Mouse (Mus musculus) frontal cortex, postnatal 25 days (tissue): ENCODE measurements at regions not wholly inside any gene's neighbourhood (a gene's known extent, or its start where the extent isn't known, plus 50 kb on each side); places are given as distances from the start of the nearest gene placed in this dataset.

ENCODE experiments used
- DNase-seq, 2 experiments: peaks; one replicate each; pipeline ENCODE4 v3.0.0; 2022; ENCODE audit warnings: low spot score in 2 of 2

DNA sequence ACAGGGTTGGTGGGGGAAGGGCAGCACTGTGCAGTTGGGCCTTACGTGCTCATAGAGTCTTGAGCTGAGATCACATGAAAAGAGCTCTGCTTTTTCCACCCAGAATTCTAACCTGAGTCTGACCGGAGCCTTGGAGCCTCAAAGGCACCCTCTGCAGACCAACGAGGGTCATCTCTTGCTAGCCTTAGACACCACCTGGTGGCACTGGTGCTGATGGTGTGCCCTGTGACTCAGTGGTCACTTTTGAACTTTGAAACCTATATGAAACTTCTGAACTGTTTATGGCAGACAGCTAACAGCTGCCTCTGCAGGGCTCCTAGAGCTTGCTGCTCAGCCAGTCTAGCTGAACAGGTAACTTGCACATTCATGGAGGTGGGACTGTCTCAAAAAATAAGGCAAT, 118.5 kb downstream of the Zfp706 start:
- no peak for DNase-seq

DNA sequence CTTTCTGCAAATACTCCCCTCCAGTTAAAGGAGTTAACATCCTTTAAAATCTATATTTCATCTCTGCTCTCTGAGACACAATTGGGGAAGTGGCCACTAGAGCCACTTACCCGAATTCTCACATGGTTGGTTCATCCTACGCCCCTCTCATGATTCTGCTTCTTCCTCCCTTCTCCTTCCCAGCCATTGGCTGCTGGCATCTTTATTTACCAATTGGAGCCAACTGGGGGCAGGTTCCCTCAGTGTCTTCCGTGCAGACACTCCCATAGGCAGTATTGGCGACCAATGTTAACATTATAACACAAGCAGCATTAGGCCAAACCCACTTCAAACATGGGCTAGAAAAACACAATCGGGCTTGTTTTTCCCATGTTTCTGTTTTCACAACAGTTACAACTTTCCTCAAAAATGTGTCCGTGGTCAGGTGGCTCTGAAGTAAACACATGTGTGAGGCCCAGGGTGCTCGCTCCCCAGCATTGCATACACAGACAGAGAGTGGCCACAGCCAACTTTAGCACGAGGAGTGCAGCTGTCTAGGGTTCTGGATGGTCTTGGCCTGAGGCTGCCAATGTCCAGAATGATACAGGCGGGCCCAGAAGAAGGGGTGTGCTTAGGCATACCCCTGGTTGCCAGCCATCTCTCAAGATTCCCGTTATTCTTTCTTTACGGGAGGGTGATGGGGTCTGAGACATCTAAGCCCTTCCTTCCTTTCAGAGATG, 119.1 kb downstream of the Zfp706 start:
- DNase-seq = no peak

DNA sequence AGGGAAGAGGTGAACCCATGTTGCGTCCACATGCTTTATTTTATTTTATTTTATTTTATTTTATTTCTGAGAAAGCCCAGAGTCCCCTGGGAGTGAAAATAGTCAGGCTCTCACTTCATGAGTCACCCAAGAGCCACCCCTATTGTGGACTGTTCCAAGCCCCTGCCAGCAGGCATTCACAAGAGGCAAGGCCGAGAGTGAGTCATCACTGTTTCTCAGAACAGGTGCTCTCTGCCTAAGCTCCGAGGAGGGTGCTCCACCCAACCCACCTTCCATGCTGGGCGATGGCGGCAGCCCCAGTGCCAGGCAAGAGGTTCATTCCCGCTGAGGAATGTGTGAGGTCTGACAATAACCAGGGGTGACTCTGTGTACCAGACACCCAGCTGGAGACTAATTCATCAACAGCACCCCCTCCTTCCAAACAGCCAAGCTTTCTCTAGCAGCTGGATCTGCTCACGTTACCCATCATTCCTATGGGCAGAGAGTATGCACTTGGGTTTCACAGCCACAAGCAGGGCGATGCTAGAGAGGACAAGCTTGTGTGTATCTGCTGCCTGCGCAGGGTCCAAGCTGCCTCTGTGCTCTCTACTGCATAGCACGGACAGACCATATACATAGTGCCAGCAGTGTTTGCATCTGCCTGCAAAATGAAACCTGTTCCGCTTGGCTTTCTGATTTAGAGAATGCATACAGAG, 122.8 kb downstream of the Zfp706 start:
- peak in 1 of 2 experiments; percentile 13 for DNase-seq

DNA sequence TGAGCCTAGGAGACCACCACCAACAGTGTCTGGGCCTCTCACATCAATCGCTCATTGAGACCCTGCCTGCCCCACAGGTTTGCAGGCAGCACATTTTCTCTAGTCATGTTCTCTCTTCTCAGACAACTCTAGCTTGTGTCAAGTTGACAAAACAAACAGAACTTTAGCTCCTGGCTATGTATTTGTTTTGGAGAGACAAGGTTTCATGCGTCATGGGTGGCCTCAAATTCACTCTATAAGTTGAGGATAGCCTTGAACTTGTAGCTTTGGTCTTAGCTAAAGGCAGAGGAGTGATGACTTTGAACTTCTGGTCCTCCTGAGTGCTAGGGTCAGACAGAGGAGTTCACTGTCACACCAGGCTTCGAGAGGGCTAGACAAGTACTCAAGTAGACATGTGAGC, 123.5 kb downstream of the Zfp706 start:
- DNase-seq = no peak

DNA sequence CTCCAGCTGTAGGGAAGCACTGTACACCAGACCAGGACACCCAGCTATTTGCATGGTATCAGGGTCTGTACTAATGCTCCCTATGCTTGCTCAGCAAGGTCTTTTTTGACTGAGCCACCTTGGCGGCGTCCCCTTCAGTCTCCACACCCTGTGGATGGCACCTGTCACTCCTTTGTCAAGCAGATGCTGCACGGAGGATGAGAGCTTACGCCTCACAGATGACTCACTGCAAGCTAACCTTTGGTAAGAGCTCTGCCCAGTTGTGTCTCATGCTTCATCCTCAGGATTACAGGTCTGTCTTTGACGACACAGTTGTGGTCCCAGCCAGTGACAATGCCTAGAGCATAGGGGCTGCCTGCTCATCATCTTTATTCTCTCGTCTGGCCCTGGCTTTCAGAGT, 124.4 kb downstream of the Zfp706 start:
- DNase-seq = no peak

DNA sequence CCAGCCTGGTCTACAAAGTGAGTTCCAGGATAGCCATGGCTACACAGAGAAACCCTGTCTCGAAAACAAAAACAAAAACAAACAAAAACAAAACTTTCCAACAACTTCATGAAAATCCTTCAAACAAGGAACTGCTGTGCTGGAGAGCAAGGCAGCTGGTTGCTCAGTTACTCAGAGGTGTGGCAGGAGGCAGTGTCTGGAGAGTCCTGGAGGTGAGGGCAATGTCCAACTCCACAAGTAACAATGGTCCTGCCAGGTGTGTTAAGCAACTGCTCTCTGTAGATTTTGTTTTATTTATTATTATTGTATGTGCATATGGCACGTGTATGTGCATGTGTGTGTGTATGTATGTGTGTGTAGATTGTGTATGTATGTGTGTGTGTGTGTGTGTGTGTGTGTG, 126.0 kb downstream of the Zfp706 start:
- DNase-seq = no peak

DNA sequence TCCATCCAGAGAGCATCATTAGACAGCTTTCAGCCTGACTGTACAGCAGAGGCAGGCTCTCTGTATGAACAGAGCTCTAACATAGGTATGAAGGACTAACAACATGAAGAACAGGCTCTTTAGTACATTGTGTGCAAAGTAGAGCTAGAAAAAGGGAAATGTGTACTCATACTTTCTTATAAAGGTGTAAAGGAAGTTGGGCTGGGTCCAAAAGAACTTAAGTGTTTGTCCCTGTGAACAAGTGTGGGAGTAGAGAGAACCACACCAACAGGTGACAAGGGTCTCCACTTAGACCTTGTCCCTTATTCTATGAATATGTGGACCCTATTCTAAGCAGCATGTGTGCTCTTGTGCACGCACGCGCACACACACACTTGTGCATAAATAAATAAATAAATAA, 127.0 kb downstream of the Zfp706 start:
- DNase-seq = no peak

DNA sequence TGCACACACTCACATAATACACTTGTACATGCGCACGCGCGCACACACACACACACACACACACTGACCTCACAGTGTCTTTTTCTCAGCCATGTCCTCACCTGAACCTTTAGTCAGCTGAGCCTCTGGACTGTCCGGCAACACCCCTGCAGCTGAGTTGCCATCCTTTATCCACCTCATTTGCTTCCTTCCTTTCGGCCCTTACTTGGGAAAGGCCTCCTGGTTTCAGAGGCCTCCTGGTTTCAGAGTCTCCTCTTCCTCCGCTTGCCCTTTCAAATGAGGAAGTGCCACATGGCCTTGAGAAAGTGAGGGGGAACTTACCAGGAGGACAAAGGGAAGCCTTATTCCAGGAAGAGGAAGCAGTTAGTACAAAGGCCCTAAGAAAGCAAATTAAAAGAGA, 128.0 kb downstream of the Zfp706 start:
- DNase-seq = no peak

DNA sequence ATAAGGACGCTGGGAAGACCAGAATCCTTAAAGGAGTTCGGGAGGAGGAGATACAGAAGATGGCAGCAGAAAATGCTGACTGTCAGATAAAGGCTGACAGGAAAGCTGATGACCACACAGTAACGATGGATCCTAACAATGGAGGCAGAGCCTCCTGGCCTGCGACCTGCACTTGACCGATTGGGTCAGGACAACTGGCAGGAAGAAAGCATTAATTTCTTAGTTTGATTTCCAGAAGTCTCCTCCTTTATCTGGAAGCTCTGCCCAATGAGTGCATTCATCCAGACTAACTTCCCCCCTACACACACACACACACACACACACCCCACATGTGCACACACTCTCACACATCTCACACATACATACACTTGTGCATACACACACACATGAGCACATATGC, 128.6 kb downstream of the Zfp706 start:
- no peak for DNase-seq

DNA sequence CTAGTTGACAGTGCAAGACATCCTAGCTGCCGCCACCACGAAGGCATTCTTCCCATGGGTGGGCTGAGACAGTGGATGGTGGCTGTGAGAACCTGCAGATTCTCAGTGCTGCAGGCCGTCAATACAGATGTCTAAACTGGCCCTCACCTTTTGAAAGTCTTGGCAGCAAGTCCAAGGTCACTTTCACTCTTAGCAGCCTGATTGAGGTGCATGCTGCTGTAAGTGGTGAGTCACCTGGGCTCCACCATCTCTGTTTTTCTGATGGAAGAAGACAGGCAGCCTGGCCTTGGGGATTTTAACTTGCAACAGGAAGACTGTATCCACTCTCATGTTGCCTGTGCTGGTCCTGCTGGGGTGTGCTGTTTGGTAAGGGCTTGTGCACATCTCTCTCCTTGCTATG, 129.3 kb downstream of the Zfp706 start:
- DNase-seq = no peak

DNA sequence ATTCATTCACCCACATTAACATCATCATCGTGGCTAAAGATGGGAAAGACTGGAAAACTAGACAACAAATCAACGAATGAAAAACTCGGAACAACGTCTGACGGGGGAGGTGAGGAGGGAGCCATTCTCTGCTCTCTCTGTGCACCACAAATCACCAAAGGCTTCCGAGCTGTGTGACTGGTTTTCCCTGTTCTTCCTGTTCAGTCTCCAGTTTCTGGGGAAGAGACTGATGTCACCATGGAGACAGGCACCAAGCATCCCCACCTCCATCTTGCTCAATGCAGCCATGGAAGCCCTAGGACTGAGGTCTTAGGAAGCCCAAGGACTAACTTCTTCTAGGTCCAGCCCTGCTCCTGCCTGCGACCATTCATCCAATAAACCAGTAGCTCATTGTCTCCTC, 130.1 kb downstream of the Zfp706 start:
- DNase-seq = no peak

DNA sequence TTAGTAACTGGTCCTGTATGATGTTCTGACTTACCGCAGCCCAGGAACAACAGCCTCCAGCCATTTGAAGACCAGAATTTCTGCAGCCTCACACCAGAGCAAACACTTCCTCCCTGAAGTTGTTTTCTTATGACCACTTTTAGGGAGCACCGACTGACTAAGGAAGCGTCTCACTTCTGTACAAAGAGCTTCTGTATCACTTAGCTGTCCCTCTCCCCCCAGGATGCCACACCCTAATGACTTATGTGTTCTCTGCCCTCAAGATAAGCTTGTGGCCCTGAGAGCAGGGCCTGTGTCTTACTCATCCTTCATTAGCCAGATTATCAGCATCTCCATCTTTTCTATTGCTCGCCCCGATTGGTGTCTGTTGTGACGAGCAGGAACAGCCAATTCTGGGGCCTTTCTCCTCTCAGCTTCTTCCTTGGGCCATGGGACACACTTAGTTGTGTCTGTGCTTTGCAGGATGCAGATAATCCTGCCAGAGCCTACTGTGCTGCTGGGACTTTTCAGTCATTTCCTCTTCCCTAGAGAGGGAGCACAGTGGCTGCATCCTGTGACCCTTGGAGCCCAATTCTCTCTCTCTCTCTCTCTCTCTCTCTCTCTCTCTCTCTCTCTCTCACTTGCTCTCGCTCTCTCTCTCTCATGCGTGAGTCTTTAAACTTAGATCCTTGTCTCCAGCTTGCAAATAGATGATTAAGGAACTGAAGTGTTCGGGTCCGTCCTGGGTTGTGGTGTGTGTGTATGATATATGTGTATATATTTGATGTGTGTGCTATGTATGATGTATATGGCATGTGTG, 131.4 kb downstream of the Zfp706 start:
- DNase-seq = no peak

DNA sequence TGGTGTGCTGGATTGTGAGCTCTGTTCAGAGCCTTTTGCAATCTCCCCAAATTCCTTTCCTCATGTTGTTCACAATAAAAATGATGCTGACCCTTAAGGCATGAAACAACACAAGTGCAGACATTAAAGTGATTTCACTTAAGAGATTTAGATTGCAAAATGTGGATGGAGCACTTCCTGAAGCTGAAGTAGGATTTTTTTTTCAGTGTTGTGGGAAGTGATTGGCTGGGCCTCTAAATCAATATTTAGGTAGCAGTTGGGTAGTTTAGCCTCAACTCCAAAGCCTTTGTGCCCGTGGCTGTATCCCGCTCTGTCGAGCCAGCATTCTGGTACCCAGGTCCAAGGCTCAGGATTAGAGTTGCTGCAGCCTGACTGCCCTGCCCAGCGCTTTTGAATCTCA, 133.0 kb downstream of the Zfp706 start:
- no peak for DNase-seq

DNA sequence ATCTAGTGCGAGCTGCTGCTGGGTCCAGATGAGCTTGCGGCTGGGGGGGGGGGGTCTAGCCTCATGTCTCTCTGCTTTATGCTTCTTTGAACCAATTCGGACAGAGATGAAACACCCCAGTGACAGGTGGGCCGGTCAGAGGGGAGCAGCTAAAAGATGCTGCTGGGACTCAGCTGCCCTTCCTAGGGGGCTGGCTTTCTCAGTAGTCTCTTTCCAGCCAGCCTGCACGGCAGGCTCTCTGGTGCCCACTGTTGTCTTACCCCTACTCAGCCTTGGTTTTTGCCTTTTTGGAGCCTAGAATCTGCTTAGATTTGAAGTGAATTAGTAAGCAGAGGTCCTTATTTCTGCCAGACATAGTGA, 133.7 kb downstream of the Zfp706 start:
- no peak for DNase-seq

DNA sequence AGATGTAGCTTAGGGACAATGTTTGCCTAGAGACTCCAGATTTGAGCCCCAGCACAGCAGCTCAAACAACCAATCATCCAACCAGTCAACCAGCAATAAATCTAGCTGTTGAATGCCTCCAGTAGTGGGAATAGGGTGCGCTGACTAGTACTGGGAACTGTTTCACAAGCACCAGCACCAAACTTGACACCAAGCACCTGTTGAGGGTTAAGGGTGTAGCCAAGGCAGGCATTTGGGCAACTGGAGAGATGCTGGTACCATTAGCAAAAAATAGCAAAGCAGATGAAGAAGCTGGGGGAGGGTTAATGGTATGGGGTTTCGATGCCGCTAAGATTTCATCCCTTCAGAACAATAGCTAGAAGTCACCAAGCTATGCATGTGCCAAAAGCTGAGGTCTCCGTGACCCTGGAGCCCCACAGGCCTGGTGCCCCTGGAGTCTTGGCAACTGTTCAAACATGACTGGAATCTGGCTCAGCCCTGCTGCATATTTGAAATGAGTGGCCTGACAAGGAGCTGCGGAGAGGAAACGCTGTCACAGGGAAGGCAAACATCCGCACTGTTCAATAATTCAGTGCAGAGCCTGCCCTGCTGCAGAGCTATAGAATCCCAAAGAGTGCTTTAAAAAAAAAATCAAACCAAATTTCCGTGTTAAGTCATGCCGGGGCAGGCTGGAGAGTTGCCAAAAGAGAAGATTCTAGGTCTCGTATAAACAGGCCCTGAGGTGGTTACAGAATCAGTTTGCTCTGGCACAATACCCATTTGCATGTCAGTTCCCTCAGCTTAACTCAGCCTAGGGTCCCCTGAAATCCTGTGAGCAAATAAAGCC, 134.3 kb downstream of the Zfp706 start:
- no peak for DNase-seq

DNA sequence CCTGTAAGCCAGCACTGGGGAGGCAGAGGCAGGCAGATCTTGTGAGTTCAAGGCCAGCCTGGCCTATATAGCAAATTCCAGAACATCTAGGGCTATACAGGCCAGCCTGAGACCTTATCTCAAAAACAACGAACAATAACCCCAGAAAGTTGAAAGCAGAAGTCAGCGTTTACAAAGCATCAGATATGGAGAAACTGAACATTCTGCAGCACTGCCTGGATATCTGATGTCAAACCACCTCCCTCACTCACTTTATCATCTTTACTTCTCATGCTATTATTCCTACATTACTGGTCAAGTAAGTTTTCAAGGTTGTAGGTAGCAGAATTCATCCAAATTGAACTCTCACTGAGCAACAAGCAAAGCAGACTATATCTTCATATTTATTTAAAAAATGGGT, 135.0 kb downstream of the Zfp706 start:
- DNase-seq = no peak

DNA sequence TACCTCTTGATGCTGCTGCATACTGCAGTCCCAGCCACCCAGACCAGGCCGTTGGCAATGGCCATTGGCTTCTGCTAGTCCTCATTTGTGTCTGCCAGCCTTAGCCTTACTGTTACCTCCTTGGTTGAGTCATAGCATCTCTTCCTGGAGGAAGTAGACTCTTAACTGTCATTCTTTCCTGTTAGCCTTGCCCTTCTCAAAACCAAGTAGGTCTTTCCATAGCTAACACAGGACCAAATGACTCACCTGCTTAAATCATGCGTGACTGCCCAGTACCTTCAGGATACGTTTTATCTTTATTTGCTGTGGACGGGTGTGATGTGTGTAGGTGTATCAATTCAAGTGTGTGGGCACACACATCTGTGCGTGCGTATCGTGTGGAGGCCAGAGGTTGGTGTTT, 136.9 kb downstream of the Zfp706 start:
- DNase-seq = no peak

DNA sequence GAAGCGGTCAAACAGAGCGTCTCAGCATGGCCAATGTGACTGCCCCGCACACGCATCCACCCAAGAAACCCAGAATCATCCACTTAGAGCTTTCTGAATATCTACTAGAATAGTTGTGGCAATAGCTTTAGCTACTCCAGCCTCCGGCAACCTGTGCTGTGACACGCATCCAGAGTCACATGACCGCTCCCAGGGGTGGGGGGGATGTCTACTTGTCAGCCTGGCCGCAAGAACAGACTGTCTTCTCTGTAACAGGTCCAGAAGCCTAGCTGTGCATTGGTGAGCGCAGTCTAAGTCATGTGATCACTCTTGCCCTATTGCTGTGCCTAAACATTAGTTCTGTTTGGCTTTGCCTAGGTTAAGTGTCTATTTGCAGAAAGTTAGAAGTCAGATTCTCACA, 137.5 kb downstream of the Zfp706 start:
- DNase-seq = no peak

DNA sequence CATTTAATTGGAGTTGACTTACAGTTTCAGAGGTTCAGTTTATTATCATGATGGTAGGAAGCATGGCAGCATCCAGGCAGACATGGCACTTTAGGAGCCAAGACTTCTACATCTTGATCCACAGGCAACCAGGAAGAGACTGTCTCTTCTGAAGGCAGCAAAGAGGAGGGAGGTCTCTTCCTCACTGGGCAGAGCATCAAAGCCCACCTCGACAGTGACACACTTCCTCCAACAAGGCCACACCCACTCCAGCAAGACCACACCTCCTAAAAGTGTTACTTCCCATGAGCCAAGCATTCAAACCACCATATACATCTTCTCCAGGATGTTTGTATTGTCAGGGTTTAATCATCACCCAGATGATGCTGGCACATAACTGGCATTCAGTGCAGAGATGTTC, 141.5 kb downstream of the Zfp706 start:
- no peak for DNase-seq

DNA sequence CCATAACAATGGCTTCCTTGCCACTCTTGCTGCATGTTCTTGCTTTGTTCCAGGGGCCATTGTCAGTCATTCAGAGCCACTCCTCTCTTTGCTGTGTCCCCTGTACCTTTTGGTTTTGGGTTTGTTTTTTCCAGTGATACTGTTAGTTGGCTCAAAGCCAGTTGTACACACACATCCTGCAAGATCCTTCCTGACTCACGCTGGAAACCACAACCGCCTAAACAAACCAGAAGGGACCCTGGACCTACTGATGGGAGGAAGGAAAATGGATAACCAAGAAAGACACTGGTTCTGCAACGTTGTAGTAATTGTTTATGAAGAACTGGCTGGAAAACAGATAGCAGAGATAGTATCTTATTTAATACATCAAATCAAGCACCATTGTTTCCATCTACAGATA, 142.2 kb downstream of the Zfp706 start:
- DNase-seq = no peak

DNA sequence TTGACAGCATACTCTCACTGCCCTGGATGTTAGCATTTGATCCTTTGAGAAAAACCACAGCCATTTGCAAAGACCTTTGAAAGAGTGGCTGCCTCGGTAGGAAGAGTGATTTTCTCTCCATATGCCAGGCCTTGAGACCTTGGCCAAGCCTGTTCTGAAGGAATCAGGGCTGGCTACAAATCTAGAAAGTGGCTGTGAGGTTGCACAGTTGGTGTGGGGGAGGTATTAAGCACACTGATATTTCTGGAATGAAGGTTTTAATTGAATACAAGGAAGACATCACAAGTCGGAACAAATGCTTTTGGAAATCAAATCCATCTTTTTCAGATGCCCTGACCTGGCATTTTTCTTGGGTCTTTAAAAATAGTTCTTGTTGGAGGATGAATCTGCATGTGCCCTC, 143.5 kb downstream of the Zfp706 start:
- no peak for DNase-seq

DNA sequence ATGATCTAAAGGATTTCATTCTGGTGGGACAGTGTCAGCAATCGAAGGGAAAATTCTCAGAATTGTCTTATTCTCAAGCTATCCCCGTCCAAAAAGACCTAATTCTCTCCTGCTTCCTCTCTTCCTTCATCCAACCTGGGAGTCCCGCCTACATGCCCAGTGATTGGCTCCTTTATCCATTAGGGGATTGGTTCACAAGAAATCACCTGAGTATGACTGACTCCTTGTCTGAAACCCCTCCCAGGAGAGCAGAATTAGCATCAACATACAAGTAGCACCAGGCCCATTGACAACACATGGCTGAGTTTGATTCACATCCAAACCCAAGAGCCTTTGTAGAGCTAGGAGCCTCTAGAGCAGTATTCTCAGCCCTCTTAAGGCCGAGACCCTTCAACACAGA, 148.9 kb downstream of the Zfp706 start:
- no peak for DNase-seq
